Mouse (Mus musculus): ENCODE measurements at regions not wholly inside any gene's neighbourhood (a gene's known extent, or its start where the extent isn't known, plus 50 kb on each side); places are given as distances from the start of the nearest gene placed in this dataset.
A peak's percentile ranks its signal among the peaks of the same experiment; 100 is the strongest.

DNA sequence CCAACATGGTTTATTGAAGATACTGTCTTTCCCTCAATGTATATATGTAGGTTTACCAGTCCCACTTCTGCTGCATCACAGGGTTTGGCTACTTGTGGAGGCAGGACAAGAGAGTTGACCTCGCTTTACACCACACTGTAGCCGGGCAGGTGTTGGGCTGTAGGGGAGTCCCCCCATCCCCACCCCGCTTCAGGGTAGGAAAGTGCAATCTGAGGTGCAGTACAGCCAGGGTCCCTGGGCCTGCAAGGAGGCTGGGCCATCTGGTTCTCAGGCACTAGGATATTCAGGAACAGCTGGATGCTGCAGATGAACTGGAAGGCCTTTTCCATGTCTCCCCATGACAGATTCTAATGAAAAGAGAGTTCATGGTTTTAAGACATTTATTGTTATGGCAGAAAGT lies 142.0 kb downstream of the Sis start:
- Histone ChIP-seq H3K27ac (no peak overlapping the region), H3K36me3 (no peaks in the 10 kb centered on the region), H3K4me3 (no peak overlapping the region), H3K4me1 (no peaks in the 10 kb centered on the region), H3K27me3 (no peaks in the 10 kb centered on the region), H3K9me3 (no peaks in the 10 kb centered on the region), H3K9ac (no peak overlapping the region), H3K4me2 (replicated peaks) (no peak overlapping the region)
- ATAC-seq (ENCODE audit: low FRiP score, low read depth) = 0 out of 2 replicates have a peak, but pooled peaks have one; percentile 44
- WGBS = 85% methylated on average over 3 of the region's 3 CpGs

DNA sequence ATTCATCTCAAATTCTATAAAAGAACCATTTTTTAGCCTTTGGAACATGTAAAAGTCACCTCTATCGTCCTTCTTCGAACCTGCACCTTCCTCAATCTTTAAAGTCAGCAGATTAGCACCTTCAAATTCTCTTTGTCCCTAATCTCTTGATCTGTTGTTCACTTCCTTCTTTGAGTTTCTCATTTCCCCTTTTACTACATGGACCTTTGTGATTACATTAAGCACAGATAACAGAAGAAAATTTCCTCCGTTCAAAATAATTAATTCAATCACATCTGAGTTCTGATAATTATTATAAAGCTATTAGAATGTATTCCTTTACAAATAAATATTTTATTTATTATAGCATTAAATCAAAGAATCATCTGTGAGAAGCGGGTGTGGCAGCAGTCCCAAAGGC lies 144.5 kb downstream of the Sis start:
- H3K4me3 ChIP-seq = no peak overlapping the region
- no peaks in the 10 kb centered on the region for H3K9me3 ChIP-seq
- no peak overlapping the region for H3K9ac ChIP-seq
- no peaks in the 10 kb centered on the region for H3K36me3 ChIP-seq
- H3K27ac ChIP-seq = no peak overlapping the region
- WGBS = 62% methylated on average over 4 of the region's 4 CpGs
- no peak for ATAC-seq (ENCODE audit: low FRiP score, low read depth)
- no peaks in the 10 kb centered on the region for H3K4me1 ChIP-seq
- H3K4me2 ChIP-seq (replicated peaks) = no peak overlapping the region
- H3K27me3 ChIP-seq = no peaks in the 10 kb centered on the region

DNA sequence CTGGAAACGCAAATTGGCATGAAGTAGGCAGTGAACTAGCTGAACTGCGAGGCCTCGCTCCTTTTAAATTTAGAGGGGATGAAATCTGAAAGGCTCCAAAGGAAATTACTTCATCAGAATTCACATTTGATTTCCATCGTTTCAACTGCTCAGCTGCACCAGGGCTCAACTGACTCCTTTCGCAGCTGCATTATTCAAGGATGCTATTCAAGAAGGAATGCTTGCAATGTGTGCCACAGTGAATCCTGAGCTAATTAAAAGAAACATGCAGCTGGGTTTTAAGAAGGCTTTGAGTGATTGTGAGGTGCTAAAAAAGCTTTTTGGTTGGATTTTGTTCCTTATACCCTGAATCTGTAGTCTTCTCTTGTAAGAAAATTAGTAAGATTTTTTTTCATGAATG lies 177.1 kb downstream of the Sis start:
- no peaks in the 10 kb centered on the region for H3K9me3 ChIP-seq
- H3K27me3 ChIP-seq = no peaks in the 10 kb centered on the region
- no peak overlapping the region for H3K4me2 ChIP-seq (replicated peaks)
- H3K4me3 ChIP-seq = no peak overlapping the region
- no peak overlapping the region for H3K9ac ChIP-seq
- H3K4me1 ChIP-seq = no peaks in the 10 kb centered on the region
- 62% methylated on average over 5 of the region's 5 CpGs for WGBS
- no peak for ATAC-seq (ENCODE audit: low FRiP score, low read depth)
- no peak overlapping the region for H3K27ac ChIP-seq
- no peaks in the 10 kb centered on the region for H3K36me3 ChIP-seq
